8 mouse cellular contexts compared by ENCODE assay signal in the genomic region with DNA sequence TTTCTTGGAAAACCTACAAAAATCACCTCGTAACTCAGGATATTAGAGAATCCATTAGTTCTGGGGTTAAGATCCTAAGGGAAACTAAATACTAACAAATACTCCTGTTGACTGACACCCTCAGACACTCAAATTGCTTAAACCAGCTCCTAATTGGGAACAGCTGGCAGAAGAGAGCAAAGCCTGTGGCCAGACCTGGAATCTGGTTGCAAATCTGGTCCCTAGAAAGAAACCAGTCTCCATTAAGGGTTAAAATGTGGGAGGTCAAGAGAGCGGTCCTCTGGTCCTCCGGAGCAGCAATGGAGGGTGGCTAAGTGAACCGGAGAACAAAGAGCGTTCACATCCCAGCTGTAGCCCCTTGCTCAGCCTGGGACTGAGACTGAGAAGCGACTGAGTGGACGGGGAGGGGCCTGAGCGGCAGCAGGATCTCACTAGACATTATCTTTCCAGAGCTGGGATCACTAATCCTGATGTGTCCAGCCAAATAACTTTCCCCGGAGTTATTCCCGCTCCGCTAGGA. TPM values are rescaled to one million over a fixed set of nuclear protein-coding genes. Genes with fewer than 3 reads are reported as not detected.
DNase-seq lines count a peak whose midpoint lies in the region; ATAC-seq and TF ChIP-seq lines count a peak whose summit lies in the region.

No protein-coding gene starts in this region.

- no peak for TF ChIP-seq EP300 in heart, adult 2 months (IDR thresholded peaks at IDR 0.05; ENCODE audit: insufficient read depth, low read depth, low read length)

- no peak for DNase-seq in heart, adult 2 months
- DNase-seq in heart, postnatal 36 days: no peak
- DNase-seq in adipocyte (ENCODE audit: low spot score): peak; percentile 29
- peak; percentile 62 for DNase-seq in hindbrain, embryonic 11.5 days (ENCODE audit: low spot score)
- no peak for DNase-seq in layer of hippocampus, postnatal 14 days (ENCODE audit: low spot score in 2 of 2)
- no peak for DNase-seq in right cerebral cortex, postnatal 36 days (ENCODE audit: low spot score in 2 of 2)

- H3K4me2 ChIP-seq in hindbrain, embryonic 11.5 days (replicated peaks; ENCODE audit: low read depth, low read length): no peak overlapping the region
- peak overlapping the region; percentile 21 for H3K4me2 ChIP-seq in midbrain, embryonic 16.5 days (ENCODE audit: low read length)

- no peaks in the 10 kb centered on the region for H3K79me2 ChIP-seq in heart, adult 2 months (replicated peaks; ENCODE audit: control insufficient read depth, insufficient read depth, low read length)

- peak; percentile 81 for ATAC-seq in hindbrain, embryonic 11.5 days (ENCODE audit: low FRiP score)
- ATAC-seq in midbrain, embryonic 16.5 days: peak; percentile 15; the same call in 1 of the 2 replicates
- no peak for ATAC-seq in CD4-positive, CD25-positive, alpha-beta regulatory T cell, adult 4 months

- no peaks in the 10 kb centered on the region for H3K27me3 ChIP-seq in heart, adult 2 months (ENCODE audit: control insufficient read depth, insufficient read depth, low read length)
- no peaks in the 10 kb centered on the region; the same call in 1 of the 2 replicates for H3K27me3 ChIP-seq in hindbrain, embryonic 11.5 days (ENCODE audit: control insufficient read depth, insufficient read depth, low read length)
- H3K27me3 ChIP-seq in midbrain, embryonic 16.5 days (ENCODE audit: control insufficient read depth, insufficient read depth, low read depth, low read length): no peaks in the 10 kb centered on the region; the same call in 1 of the 2 replicates

- intact Hi-C loops in heart, adult 2 months (cut with DNase I): loop anchor here (5.0 kb wide), 3 partner anchors 114 to 164 kb away; no protein-coding TSS in a partner anchor
- intact Hi-C loops in heart, postnatal 36 days (cut with DNase I): loop anchor here (5.0 kb wide), 1 partner anchor 164 kb away; no protein-coding TSS in a partner anchor

- peak overlapping the region; percentile 60 for H3K27ac ChIP-seq in heart, adult 2 months
- H3K27ac ChIP-seq in hindbrain, embryonic 11.5 days (ENCODE audit: low read depth, low read length): peak overlapping the region; percentile 54
- no peak overlapping the region for H3K27ac ChIP-seq in midbrain, embryonic 16.5 days (ENCODE audit: low read length)

- H3K4me3 ChIP-seq in heart, adult 2 months: peak overlapping the region; percentile 27; the same call in 1 of the 2 replicates
- H3K4me3 ChIP-seq in hindbrain, embryonic 11.5 days (ENCODE audit: low read depth, low read length): no peak overlapping the region
- H3K4me3 ChIP-seq in midbrain, embryonic 16.5 days (ENCODE audit: low read depth, low read length): no peak overlapping the region

- H3K9ac ChIP-seq in heart, adult 2 months (ENCODE audit: low read depth, low read length): no peak overlapping the region
- no peak overlapping the region for H3K9ac ChIP-seq in hindbrain, embryonic 11.5 days (ENCODE audit: low read depth, low read length)
- peak overlapping the region; percentile 7; the same call in 1 of the 2 replicates for H3K9ac ChIP-seq in midbrain, embryonic 16.5 days (ENCODE audit: low read depth, low read length)

- TF ChIP-seq CTCF in heart, adult 2 months (IDR thresholded peaks at IDR 0.05): no peak

- no peak for TF ChIP-seq POLR2A in heart, adult 2 months (IDR thresholded peaks at IDR 0.05; ENCODE audit: insufficient read depth, low read depth, low read length)

- H3K36me3 ChIP-seq in heart, adult 2 months (ENCODE audit: control insufficient read depth, insufficient read depth, low read length): no peaks in the 10 kb centered on the region
- no peaks in the 10 kb centered on the region for H3K36me3 ChIP-seq in hindbrain, embryonic 11.5 days (ENCODE audit: control insufficient read depth, insufficient read depth, low read length)
- H3K36me3 ChIP-seq in midbrain, embryonic 16.5 days (ENCODE audit: control insufficient read depth, insufficient read depth, low read length): no peaks in the 10 kb centered on the region

- H3K9me3 ChIP-seq in hindbrain, embryonic 11.5 days (ENCODE audit: control insufficient read depth, low read length): no peaks in the 10 kb centered on the region
- H3K9me3 ChIP-seq in midbrain, embryonic 16.5 days (replicated peaks; ENCODE audit: control insufficient read depth, low read length, poor library complexity, severe bottlenecking): no peaks in the 10 kb centered on the region

- peaks cover 3% of the 10 kb centered on the region for H3K4me1 ChIP-seq in heart, adult 2 months (ENCODE audit: control insufficient read depth, insufficient read depth, low read length)
- H3K4me1 ChIP-seq in hindbrain, embryonic 11.5 days (replicated peaks; ENCODE audit: control insufficient read depth, insufficient read depth, low read length): no peaks in the 10 kb centered on the region
- H3K4me1 ChIP-seq in midbrain, embryonic 16.5 days (ENCODE audit: control insufficient read depth, insufficient read depth, low read length): peaks cover 17% of the 10 kb centered on the region

- WGBS in heart, adult 2 months: 32% methylated on average over 11 of the region's 11 CpGs
- WGBS in hindbrain, embryonic 11.5 days: 14% methylated on average over 11 of the region's 11 CpGs
- 21% methylated on average over 11 of the region's 11 CpGs for WGBS in midbrain, embryonic 16.5 days

RNA-seq across cellular contexts. Expression of a gene that starts 51.4 kb away (rescaled TPM):
- total RNA-seq in heart, adult 2 months (2021): 10 to 100 TPM; 19.4 to 25.1 TPM
- 18.5 and 27.2 TPM in 2 replicates for polyA plus RNA-seq in heart, adult 2 months (2012; rRNA removed)
- 10 to 100 TPM; 27.1 to 29.3 TPM for total RNA-seq in heart, postnatal 36 days (2021)
- polyA plus RNA-seq in hindbrain, embryonic 11.5 days (2014; fragmentation: Nextera tagmentation; extraction: Ambion mirVana): 3.3 and 3.5 TPM in 2 replicates
- 2.6 and 2.9 TPM in 2 replicates for polyA plus RNA-seq in midbrain, embryonic 16.5 days (2015; fragmentation: Nextera tagmentation; extraction: Ambion mirVana)
- 10 to 100 TPM; 18.4 to 21.3 TPM for total RNA-seq in layer of hippocampus, postnatal 14 days (2021)
- 1 to 10 TPM in 1 of 2 experiments, under 1 TPM in 1; 0.73 to 1.0 TPM for polyA plus RNA-seq in CD4-positive, CD25-positive, alpha-beta regulatory T cell, adult 4 months (2017; shearing (Covaris generic))

Comparison
In these comparisons a context has a peak if more than half of its experiments do, and no peak if none do; other contexts are left out.
1. DNase-seq: peak in adipocyte (single experiment) and hindbrain, embryonic 11.5 days (single experiment); none in heart, adult 2 months (0 of 2), heart, postnatal 36 days (0 of 2), layer of hippocampus, postnatal 14 days (0 of 2) and right cerebral cortex, postnatal 36 days (0 of 2).